Mouse (Mus musculus): ENCODE data around the gene Olfr190. TPM values are rescaled to one million over a fixed set of nuclear protein-coding genes. Genes with fewer than 3 reads are reported as not detected.
"Not testable (repeated sequence)": the region's sequence is repeated elsewhere in the genome, so short reads cannot be mapped to it uniquely, and the experiment has no call there.

The Olfr190 gene
- not detected in 2 replicates for polyA plus RNA-seq (2016; fragmentation: Nextera tagmentation; extraction: Ambion mirVana)

DNA sequence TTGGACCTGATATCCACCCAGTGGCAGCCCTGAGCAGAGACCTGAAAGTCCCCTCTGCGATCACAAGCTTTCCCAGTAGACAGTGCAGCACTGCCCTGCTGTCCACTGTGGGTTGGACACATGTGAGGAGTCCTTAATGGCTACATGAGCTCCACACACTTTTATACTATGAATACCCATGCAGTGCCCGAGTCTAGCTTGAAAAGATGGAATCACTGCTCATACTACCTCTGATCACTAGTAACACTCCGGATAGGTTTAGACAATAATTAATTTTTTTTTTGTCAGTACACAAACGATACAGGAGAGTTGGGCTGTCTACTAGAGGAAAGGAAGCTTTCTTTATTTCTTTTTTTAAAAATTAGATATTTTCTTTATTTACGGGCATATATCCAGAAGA is at the start of gene Olfr190:
TSS of gene Olfr190 (minus strand) at position 101 of the 400 bp plus-strand sequence.
- WGBS: 88% methylated on average over 5 of the region's 5 CpGs
- H3K9me3 ChIP-seq (replicated peaks): no peaks in the 10 kb centered on the region
- H3K4me1 ChIP-seq: no peaks in the 10 kb centered on the region
- no peaks in the 10 kb centered on the region for H3K27me3 ChIP-seq (ENCODE audit: low read depth, poor library complexity, severe bottlenecking)
- no peak within 1 kb of the TSS for H3K4me3 ChIP-seq
- no peaks in the 10 kb centered on the region for H3K36me3 ChIP-seq
- no peak for DNase-seq (ENCODE audit: low spot score)
- no peak within 1 kb of the TSS for H3K27ac ChIP-seq (replicated peaks)

DNA sequence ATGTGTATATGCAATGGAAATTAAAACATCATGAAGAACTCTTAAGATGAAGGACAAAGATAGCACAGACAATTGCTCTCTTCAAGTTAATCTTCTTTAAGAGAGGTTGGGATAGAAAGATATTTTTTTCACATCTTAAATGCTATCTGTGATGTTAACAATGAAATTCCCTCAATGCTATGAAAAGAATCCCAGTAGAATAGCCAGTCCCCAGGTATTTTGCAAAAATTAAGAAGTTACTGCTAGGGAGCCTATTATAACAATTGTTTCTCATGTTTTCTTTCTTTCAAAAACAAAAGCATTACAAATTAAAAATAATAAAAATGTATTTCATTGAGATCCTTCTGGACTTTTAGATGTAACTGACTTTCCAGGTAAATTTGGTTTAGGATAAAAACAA is 43.2 kb upstream of the Olfr190 start, which contains the start of gene Olfr194:
TSS of gene Olfr194 (minus strand) at position 101 of the 400 bp plus-strand sequence.
- Histone ChIP-seq H3K9me3 (replicated peaks) (no peaks in the 10 kb centered on the region), H3K4me3 (no peak within 1 kb of the TSS), H3K36me3 (no peaks in the 10 kb centered on the region), H3K27me3 (ENCODE audit: low read depth, poor library complexity, severe bottlenecking) (no peaks in the 10 kb centered on the region), H3K27ac (replicated peaks) (no peak within 1 kb of the TSS), H3K4me1 (no peaks in the 10 kb centered on the region)
- DNase-seq (ENCODE audit: low spot score): no peak

DNA sequence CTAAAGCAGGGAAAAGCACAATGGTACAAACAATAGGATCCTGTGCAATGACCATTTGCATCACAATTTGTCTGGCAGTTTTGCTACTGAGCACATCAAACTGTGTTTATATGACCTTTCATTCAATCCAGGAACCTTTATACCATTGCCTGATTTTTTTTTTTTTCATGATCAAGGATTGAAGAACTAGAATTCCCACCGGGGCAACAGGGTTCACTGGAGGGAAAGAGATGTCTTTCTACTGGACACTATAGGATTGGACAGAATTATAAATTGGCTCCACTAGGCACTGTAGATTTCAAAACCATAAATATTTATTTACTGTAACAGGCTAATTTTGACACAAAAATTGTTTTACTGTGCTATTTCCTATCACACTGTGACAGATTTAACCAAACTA is 34.0 kb upstream of the Olfr190 start, which contains the start of gene Olfr193:
TSS of gene Olfr193 (minus strand) at position 101 of the 400 bp plus-strand sequence.
- H3K4me3 ChIP-seq: no peak within 1 kb of the TSS
- H3K36me3 ChIP-seq: no peaks in the 10 kb centered on the region
- DNase-seq (ENCODE audit: low spot score): no peak
- no peaks in the 10 kb centered on the region for H3K4me1 ChIP-seq
- no peak within 1 kb of the TSS for H3K27ac ChIP-seq (replicated peaks)
- WGBS: 89% methylated on average over 1 of the region's 1 CpGs
- no peaks in the 10 kb centered on the region for H3K9me3 ChIP-seq (replicated peaks)
- no peaks in the 10 kb centered on the region for H3K27me3 ChIP-seq (ENCODE audit: low read depth, poor library complexity, severe bottlenecking)

DNA sequence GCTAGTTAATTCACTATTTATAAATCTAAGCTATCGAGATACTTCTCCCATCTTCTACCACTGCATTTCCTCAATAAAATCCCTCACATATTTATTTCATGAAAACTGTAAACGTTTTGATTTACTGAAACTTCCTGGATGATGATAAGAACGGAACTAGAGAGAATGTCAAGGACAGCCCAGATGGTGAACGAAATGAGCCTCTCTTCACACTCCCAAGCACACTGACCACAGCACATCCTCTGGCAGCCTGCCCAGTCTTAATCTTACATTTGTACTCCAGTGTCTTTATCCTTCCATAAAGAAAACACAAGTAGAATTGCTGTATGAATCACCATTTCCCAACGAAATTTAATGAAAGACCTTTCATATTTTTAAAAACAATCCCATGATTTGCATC is 30.7 kb upstream of the Olfr190 start:
- not testable (repeated sequence) for DNase-seq (ENCODE audit: low spot score); H3K27ac ChIP-seq (replicated peaks); H3K27me3 ChIP-seq (ENCODE audit: low read depth, poor library complexity, severe bottlenecking); H3K36me3 ChIP-seq; H3K4me3 ChIP-seq; H3K9me3 ChIP-seq (replicated peaks); H3K4me1 ChIP-seq
- 80% methylated on average over 5 of the region's 5 CpGs for WGBS

DNA sequence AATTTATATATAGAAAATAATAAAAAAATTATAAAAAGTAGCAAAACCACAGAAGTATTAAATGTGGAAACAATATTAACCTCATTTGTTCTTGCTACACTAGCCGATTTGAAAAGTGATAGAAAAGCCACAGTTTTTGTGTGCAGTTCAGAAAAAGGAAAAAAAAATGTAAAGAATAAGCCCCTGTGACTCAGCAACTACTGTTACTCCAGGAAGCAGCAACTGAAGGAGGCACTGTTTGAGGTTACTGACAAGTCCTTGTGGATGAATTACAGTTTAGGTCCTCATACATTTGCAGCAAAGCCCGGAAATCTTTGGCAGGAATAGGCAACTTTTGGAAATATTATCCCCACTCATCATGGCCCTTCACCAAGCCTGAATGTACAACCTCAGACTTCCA is 27.5 kb upstream of the Olfr190 start:
- H3K36me3 ChIP-seq: no peaks in the 10 kb centered on the region
- no peak overlapping the region for H3K27ac ChIP-seq (replicated peaks)
- 86% methylated on average over 2 of the region's 2 CpGs for WGBS
- no peak overlapping the region for H3K4me3 ChIP-seq
- no peak for DNase-seq (ENCODE audit: low spot score)
- H3K9me3 ChIP-seq (replicated peaks): no peaks in the 10 kb centered on the region
- no peaks in the 10 kb centered on the region for H3K27me3 ChIP-seq (ENCODE audit: low read depth, poor library complexity, severe bottlenecking)
- no peaks in the 10 kb centered on the region for H3K4me1 ChIP-seq

DNA sequence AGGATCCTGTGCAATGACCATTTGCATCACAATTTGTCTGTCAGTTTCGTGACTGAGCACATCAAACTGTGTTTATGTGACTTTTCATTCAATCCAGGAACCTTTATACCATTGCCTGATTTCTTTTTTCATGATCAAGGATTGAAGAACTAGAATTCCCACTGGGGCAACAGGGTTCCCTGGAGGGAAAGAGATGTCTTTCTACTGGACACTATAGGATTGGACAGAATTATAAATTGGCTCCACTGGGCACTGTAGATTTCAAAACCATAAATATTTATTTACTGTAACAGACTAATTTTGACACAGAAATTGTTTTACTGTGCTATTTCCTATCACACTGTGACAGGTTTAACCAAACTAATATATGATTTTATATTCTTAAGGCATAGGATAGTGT is 11.9 kb upstream of the Olfr190 start, which contains the start of gene Olfr191:
TSS of gene Olfr191 (minus strand) at position 101 of the 400 bp plus-strand sequence.
- not testable (repeated sequence) for DNase-seq (ENCODE audit: low spot score); H3K4me1 ChIP-seq; H3K27ac ChIP-seq (replicated peaks); H3K36me3 ChIP-seq; H3K4me3 ChIP-seq; H3K27me3 ChIP-seq (ENCODE audit: low read depth, poor library complexity, severe bottlenecking); H3K9me3 ChIP-seq (replicated peaks)
- WGBS: 62% methylated on average over 1 of the region's 1 CpGs

DNA sequence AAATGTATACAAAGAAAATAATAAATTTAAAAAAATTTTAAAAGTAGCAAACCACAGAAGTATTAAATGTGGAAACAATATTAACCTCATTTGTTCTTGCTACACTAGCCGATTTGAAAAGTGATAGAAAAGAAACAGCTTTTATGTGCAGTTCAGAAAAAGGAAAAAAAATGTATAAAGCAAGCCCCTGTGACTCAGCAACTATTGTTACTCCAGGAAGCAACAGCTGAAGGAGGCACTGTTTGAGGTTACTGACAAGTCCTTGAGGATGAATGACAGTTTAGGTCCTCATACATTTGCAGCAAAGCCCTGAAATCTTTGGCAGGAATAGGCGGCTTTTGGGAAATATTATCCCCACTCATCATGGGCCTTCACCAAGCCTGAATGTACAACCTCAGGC is 3.3 kb upstream of the Olfr190 start:
- WGBS: 84% methylated on average over 2 of the region's 2 CpGs
- not testable (repeated sequence) for H3K4me3 ChIP-seq; H3K36me3 ChIP-seq; H3K27me3 ChIP-seq (ENCODE audit: low read depth, poor library complexity, severe bottlenecking); DNase-seq (ENCODE audit: low spot score); H3K27ac ChIP-seq (replicated peaks); H3K4me1 ChIP-seq; H3K9me3 ChIP-seq (replicated peaks)

DNA sequence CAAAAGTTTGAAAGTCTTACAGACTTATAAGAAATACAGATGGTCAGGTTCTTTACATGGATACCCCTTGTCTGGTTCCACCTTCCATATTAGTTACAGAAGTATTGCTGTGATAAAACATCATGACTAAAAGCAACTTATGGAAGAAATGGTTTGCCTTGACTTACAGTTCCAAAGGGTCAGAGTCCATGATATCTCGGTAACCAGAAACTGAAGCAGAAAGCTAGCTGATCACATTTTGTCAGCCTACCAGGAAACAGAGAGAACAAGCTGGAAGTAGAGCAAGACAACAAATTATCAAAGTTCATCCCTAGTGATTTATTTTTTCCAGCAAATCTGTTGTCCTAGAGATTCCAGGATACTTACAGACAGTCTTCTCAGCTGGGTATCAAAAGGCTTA is 4.3 kb downstream of the Olfr190 start:
- WGBS: 93% methylated on average over 1 of the region's 1 CpGs
- no peaks in the 10 kb centered on the region for H3K36me3 ChIP-seq
- no peaks in the 10 kb centered on the region for H3K4me1 ChIP-seq
- H3K27me3 ChIP-seq (ENCODE audit: low read depth, poor library complexity, severe bottlenecking): no peaks in the 10 kb centered on the region
- no peaks in the 10 kb centered on the region for H3K9me3 ChIP-seq (replicated peaks)
- no peak for DNase-seq (ENCODE audit: low spot score)
- no peak overlapping the region for H3K27ac ChIP-seq (replicated peaks)
- no peak overlapping the region for H3K4me3 ChIP-seq

DNA sequence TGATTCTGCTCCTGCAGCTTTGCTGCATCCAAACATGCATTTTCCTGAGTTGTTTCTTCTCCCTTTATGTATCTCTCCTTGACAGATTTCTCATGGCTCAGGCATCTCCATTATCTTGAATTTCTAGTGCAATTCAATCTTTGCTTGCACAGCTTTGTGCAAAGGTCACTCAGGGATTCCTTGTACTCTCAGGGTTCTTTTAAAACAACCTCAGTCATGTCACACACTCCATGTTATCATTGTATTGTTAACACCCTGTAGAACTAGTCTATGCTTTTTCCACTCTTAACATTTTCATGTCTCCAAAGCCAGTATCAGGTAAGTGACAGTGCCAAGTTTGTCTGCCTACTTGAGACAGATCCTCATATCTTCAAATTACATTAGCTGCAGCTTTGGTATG is 6.0 kb downstream of the Olfr190 start:
- H3K4me1 ChIP-seq: no peaks in the 10 kb centered on the region
- H3K27me3 ChIP-seq (ENCODE audit: low read depth, poor library complexity, severe bottlenecking): no peaks in the 10 kb centered on the region
- H3K36me3 ChIP-seq: no peaks in the 10 kb centered on the region
- no peak overlapping the region for H3K4me3 ChIP-seq
- no peaks in the 10 kb centered on the region for H3K9me3 ChIP-seq (replicated peaks)
- DNase-seq (ENCODE audit: low spot score): no peak
- H3K27ac ChIP-seq (replicated peaks): no peak overlapping the region

DNA sequence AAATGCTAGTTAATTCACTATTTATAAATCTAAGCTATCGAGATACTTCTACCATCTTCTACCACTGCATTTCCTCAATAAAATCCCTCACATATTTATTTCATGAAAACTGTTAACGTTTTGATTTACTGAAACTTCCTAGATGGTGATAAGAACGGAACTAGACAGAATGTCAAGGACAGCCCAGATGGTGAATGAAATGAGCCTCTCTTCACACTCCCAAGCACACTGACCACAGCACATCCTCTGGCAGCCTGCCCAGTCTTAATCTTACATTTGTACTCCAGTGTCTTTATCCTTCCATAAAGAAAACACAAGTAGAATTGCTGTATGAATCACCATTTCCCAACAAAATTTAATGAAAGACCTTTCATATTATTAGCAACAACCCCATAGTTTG is 15.4 kb downstream of the Olfr190 start:
- not testable (repeated sequence) for H3K4me3 ChIP-seq; H3K4me1 ChIP-seq; H3K27me3 ChIP-seq (ENCODE audit: low read depth, poor library complexity, severe bottlenecking); DNase-seq (ENCODE audit: low spot score); H3K27ac ChIP-seq (replicated peaks); H3K36me3 ChIP-seq; H3K9me3 ChIP-seq (replicated peaks)
- WGBS: 77% methylated on average over 3 of the region's 3 CpGs

DNA sequence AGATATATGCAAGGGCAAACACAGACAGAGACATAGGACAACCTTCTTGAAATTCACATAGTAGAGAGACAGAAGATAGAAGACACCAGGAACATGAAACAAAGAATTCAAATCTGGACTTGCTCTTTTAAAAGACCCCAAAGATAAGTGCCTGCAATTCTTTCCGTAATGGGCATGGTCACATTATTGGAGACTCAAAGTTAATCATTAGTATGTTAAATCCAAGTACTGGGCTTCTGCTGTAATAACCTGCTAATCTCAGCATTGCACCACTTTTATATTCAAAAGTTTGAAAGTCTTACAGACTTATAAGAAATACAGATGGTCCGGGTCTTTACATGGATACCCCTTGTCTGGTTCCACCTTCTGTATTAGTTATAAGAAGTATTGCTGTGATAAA is 28.5 kb downstream of the Olfr190 start:
- not testable (repeated sequence) for H3K4me1 ChIP-seq; DNase-seq (ENCODE audit: low spot score); H3K4me3 ChIP-seq; H3K27ac ChIP-seq (replicated peaks); H3K27me3 ChIP-seq (ENCODE audit: low read depth, poor library complexity, severe bottlenecking); H3K36me3 ChIP-seq; H3K9me3 ChIP-seq (replicated peaks)
- WGBS: 96% methylated on average over 2 of the region's 2 CpGs

DNA sequence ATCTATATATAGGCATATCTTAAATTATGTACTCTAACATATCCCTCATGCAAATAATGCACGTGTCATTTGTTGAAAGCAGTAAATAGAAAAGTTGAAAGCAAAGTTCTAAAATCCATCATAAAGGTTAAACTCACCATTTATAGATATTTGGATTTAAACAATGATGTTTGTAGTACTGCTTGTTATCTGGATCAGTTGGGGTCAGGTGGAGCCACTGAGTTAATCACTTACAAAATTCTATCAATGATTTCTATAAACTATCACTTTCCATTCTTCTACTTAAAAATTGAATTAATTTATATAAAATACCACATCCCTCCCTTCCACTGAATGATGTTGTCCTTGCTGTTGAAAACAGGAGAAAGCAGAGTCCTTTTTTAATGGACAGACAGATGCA is 28.9 kb downstream of the Olfr190 start:
- H3K27ac ChIP-seq (replicated peaks): no peak overlapping the region
- no peak for DNase-seq (ENCODE audit: low spot score)
- H3K36me3 ChIP-seq: no peaks in the 10 kb centered on the region
- H3K27me3 ChIP-seq (ENCODE audit: low read depth, poor library complexity, severe bottlenecking): no peaks in the 10 kb centered on the region
- no peaks in the 10 kb centered on the region for H3K9me3 ChIP-seq (replicated peaks)
- WGBS: 81% methylated on average over 1 of the region's 1 CpGs
- H3K4me1 ChIP-seq: no peaks in the 10 kb centered on the region
- no peak overlapping the region for H3K4me3 ChIP-seq

DNA sequence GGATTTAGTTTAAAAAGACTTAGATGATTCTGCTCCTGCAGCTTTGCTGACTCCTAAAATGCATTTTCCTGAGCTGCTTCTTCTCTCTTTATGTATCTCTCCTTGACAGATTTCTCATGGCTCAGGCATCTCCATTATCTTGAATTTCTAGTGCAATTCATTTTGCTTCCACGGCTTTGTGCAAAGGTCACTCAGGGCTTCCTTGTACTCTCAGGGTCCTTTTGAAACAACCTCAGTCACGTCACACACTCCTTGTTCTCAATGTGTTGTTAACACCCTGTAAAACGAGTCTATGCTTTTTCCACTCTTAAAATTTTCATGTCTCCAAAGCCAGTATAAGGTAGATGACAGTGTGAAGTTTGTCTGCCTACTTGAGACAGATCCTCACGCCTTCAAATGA is 30.2 kb downstream of the Olfr190 start:
- 76% methylated on average over 4 of the region's 4 CpGs for WGBS
- no peaks in the 10 kb centered on the region for H3K36me3 ChIP-seq
- H3K27ac ChIP-seq (replicated peaks): no peak overlapping the region
- no peaks in the 10 kb centered on the region for H3K9me3 ChIP-seq (replicated peaks)
- no peak overlapping the region for H3K4me3 ChIP-seq
- H3K4me1 ChIP-seq: no peaks in the 10 kb centered on the region
- DNase-seq (ENCODE audit: low spot score): no peak
- H3K27me3 ChIP-seq (ENCODE audit: low read depth, poor library complexity, severe bottlenecking): no peaks in the 10 kb centered on the region

DNA sequence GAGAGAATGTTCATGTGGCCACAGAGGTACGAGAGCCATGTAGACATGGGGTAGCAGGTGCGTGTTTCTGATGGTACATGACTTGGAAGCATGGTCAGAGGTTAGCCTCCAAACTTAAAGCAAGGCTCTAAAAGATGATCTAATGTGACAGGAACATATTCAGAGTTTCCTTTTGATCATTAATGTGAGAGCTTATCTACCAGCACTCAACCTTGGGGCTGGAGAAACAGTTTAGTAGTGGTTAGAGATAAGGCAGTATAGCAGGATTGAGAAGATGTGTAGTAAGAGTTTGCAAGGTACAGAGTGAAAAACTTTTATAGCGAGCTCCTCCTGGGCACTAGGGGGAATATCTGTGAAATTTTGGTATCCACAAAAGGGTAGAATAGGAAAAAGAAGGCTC is 32.0 kb downstream of the Olfr190 start:
- 87% methylated on average over 3 of the region's 3 CpGs for whole genome bisulfite sequencing
- no peaks in the 10 kb centered on the region for H3K36me3 ChIP-seq
- no peak for DNase-seq (ENCODE audit: low spot score)

More for the DNA sequence above, 32.0 kb downstream of the Olfr190 start:
- no peak overlapping the region for H3K27ac ChIP-seq (replicated peaks)
- H3K4me3 ChIP-seq: no peak overlapping the region
- H3K27me3 ChIP-seq (ENCODE audit: low read depth, poor library complexity, severe bottlenecking): no peaks in the 10 kb centered on the region
- H3K9me3 ChIP-seq (replicated peaks): no peaks in the 10 kb centered on the region
- no peaks in the 10 kb centered on the region for H3K4me1 ChIP-seq

Measured in midbrain, embryonic 10.5 days (tissue).